Mouse (Mus musculus): Measurements from ENCODE around the gene Tlr12.
A peak's percentile ranks its signal among the peaks of the same experiment; 100 is the strongest.
"Not testable (repeated sequence)": the region's sequence is repeated elsewhere in the genome, so short reads cannot be mapped to it uniquely, and the experiment has no call there.

Tlr12 gene

DNA sequence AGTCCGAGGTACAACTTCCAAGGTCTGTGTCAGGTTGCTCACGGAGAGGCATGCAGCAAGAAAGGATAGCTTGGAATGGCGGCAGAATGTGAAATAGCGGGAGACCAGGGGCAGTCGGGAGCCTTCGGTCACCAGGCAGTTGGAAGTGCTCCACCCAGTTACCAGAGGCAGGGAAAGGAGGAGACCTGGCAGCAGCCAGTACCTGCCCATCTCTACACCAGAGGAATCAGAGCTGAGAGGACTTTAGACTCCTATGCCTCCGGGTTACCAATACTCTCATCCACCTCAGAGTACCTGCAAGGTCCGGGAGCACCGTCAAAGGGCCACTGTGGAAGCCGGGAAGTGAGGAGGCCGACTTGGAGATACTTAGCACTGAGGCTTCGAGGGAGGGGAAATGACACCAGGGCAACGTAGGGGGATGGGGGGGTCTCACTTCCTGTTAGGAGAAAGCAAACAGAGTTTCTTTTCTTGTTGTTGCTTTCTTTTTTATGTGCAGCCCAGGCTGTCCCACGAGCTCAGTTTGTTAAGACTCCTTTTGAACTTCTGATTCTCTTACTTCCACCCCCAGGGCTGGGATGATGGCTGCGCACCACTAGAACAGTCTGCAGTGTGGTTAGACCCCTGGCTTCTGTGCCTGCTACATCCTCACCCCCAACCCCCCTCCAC, at the start of gene Tlr12:
Gene Tlr12 (minus strand): TSS at position 374 of the 666 bp plus-strand sequence.
- DNase-seq, result no peak

DNA sequence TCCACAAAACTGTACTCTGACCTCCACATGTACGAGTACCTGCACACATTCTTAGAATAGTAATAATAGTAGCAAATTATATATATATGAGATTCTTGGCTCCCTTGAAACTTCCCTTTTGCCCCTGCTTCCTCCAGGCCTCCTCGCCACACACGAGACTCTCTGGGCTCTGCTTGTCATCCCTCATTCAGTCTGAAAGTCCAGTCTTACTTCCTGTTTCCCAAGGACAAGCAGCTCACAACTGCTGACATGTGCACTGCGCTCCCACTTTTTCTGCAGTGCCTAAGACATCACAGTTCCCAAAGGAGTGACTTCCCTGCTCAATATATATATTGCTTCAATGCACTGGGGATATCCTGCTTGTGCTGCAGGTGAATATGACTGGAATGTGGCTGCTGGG, 48.8 kb upstream of the Tlr12 start:
- DNase-seq, result not testable (repeated sequence)

DNA sequence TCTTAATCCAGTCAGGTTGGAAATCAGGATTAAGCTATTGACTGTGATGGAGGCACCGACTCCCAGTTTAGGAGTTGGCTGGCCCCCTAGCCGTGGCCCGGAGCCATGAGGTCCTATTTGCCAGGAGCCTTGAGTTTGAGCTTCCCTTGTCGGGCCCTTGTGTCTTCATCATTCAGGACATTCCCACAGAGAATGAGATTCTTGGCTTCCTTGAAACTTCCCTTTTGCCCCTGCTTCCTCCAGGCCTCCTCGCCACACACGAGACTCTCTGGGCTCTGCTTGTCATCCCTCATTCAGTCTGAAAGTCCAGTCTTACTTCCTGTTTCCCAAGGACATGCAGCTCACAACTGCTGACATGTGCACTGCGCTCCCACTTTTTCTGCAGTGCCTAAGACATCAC, 47.9 kb upstream of the Tlr12 start:
- not testable (repeated sequence) for DNase-seq

DNA sequence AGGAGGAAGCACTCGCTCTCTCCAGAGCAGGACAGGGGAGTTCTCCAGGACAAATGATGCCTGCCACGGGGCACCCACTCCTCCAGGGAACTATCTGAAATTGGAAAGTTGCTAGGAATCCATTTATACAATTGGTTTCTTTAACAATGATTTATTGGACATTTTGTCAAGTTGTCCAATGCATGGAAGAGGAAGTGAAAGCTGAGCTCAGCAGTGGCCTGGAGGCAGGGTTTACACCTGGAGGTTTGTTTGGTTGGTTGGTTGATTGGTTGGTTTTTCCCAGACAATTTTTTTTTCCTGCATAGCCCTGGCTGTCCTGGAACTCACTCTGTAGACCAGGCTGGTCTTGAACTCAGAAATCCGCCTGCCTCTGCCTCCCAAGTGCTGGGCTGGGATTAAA, 45.6 kb upstream of the Tlr12 start:
- DNase-seq, result no peak

DNA sequence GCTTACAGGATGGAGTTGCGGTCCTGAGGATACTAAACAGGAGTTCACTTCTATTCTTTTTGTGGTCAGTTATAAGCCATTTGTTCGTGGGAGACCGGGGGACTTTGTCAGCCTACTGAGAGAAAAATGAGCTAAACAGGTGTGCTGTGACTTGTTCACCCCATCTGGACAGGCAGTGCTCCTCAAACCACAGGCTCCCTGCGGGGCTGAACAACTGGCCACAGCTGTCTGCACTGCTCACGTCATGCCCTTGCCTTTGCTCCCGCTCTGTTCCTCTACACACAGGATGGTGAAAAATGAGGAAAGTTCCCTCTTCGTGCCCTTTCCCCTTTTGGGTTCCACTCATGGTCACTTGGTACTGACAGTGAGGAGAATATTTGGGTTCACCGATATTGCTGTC, 42.6 kb upstream of the Tlr12 start:
- no peak for DNase-seq

DNA sequence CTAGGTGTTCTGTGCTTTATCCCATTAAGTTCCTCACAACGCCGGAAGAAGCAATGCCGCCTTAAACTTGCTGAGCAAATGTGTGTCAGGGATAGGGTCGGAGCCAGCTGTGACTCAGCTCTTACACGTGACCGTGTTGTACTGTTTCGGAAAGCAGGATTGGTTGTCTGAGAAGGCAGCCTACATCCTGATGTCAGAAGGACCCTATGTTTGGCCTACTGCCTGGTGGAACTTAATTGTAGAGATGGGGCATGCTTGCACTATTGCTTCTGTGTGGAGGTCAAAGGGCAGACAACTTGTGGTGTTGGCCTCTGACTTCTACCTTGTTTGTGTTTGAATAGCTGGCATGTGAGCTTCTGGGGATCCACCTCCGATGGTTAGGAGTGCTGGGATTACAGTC, 41.8 kb upstream of the Tlr12 start:
- no peak for DNase-seq

DNA sequence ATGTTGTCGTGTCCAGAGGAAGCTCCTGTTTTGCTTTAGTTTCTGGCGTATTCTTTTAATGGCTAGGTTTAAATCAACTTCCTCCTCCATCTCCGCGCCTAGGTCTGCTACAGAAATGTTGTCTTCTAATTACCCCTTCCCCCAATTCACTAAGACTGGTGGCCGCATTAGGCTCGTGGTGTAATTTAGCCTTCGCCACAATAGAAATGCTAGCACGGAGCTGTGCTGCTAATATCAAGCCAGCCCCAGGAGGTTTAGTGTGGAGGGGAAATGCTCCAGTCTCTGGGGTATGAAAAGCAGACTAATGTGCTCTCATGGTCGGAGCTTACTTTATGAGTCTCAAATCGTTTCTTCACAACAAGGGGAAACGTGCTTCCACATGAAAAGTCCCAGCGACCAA, 37.0 kb upstream of the Tlr12 start:
- DNase-seq, result no peak

DNA sequence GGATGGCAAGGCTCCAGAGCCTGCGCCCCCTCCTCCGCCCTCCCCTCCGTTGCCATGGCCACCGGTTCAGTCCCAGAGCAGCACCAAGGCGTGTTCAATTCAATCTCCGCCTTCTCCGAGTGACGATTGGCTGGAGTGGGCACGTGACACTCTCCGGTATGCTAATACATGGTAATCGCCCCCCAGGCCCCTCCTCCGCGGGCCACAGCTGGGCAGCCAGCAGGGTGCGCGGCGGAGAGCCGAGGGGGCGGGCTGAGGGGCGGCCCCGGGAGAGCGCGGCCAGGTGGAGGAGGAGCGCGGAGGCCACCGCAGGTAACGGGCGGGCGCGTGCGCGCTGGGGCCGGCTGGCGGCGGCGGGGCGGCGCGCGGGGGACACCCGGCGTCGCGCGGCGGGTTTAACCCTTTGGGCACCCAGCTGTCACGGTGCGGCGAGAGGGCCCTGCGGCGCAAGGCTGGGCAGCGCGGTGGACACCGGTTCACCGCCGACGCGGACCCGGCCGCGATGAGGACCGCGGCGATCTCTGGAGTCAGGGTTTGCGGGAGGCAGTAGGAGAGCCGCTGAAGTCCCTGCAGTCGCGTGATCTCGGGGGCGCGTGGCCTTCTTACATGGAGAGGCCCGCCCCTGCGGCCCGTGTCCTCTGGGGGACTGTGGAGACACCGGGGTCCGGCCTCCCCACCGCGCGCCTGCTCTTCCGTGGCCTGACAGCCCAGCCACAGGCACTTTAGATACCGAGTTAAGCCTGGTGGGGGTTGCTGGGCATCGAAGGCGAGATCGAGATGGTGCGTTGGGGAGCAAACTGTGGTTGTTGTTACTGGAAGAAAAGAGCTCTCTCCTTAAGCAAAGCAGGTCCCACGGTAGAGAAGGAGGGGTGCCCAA, 36.3 kb upstream of the Tlr12 start, which contains the start of gene Phc2:
Gene Phc2 (plus strand): TSS at position 198 of the 877 bp plus-strand sequence.
- peak; percentile 98 for DNase-seq

DNA sequence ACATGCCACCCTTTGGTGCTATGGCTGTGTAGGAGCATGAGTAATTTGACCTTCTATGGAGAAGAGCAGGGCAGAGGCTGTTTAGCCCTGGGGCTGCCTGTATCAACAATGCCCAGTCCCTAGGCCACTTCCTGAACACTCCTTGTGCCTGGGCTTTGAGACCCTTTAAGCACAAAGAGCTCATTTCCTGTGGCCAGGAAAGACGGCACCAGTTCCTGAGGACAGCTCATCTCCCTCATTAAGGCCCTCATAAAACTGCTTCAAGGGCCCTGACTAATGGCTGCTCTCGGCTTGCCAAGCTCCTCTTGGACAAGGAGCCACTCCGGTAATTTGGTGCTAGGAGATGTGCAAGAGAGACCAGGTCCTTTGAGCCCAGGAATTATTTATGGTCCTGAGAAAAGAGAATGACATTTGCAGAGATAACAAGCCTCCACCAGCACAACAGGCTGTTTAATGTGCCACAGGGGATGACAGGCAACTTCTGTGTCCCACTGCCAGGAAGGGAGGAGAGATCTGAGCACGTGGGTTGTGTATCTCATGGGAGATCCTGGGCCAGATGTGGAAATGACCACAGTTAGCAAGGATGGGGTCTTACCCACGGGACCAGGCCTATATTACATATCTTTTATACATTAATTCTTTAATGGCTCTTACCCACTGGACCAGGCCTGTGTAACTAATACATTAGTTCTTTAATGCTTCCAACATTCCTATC, 34.3 kb upstream of the Tlr12 start:
- DNase-seq, result no peak

DNA sequence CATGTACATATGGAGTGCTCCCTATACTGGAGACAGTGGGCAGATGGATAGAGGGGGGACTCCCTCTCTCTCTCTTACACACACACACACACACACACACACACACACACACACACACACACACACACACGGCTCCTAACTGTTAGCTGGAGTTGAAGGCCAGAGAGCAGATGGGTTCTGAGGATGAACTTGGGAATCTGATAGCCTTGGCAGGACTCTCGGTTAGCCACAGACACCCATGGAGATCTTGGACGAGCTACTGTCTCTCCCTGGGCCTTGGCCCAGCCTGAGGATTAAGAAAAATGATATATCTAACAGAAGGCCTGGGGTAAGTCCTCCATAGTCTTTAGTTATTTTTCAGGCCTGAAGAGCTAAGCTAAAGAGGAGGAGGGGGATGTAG, 33.1 kb upstream of the Tlr12 start:
- DNase-seq, result no peak

DNA sequence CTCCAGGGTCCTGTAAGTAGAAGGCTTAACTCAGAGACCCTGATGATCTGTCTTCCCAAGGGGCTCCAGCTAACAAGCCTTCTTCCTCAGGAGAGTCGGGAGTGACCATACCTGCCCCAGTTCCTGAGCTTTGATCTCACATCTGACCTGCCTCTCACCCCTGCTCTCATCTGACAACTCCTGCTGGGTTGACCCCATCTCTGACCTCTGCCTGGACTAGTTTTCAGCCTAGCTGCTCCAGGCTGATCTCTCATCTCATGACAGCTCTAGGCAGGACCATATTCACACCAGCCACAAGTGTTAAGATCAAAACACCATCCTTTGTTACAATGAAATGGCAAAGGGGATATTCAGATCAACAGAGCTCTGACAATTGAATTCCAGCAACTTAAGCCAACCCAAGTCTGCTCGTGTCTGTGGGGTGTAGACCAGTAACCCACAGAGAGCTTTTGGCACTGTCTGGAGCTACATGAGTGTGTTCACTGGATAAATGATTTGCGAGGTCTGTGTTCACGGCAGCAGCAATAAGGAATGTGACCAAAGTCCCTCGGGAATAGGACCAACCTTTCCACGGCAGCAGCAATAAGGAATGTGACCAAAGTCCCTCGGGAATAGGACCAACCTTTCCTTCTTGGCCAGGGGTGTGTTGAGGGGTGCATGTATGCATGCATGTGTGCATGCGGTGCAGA, 30.3 kb upstream of the Tlr12 start:
- DNase-seq, result no peak

DNA sequence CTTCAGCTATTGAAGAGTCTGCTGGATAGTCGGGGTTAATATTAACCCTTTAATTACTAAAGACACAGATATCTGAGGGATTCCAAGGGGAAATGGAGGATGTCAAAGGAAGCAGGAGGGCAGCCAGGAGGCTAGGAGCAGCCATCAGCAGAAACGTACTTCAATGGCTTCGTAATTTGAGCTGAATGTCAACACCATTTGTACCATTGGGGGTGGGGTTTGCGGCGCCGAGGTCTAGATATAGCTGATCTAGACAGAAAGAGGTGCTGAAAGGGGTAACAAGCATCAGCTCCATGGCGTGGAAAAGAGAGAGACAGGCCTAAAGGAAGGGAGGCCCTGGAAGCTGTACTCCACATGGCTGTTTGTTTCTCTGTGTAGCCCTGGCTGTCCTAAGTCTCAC, 28.3 kb upstream of the Tlr12 start:
- no peak for DNase-seq

DNA sequence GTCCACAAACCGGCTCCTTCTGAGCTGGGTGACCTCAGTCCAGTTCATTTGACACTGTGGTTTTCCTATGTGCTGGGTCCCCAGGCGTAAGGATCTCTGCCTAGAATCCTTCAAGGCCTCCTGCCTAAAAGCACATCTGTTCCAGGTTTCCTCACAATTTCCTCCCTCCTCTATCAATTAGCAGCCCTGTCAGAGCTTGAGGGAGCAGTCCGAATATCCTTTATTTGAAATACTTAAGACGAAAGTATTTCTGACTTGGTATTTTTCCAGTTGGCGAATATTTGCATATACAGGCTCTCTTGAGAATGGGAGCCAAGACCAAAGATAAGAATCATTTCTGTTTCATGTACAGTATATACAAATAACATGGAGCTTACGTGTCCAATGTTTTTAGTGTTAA, 27.5 kb upstream of the Tlr12 start:
- DNase-seq, result no peak

DNA sequence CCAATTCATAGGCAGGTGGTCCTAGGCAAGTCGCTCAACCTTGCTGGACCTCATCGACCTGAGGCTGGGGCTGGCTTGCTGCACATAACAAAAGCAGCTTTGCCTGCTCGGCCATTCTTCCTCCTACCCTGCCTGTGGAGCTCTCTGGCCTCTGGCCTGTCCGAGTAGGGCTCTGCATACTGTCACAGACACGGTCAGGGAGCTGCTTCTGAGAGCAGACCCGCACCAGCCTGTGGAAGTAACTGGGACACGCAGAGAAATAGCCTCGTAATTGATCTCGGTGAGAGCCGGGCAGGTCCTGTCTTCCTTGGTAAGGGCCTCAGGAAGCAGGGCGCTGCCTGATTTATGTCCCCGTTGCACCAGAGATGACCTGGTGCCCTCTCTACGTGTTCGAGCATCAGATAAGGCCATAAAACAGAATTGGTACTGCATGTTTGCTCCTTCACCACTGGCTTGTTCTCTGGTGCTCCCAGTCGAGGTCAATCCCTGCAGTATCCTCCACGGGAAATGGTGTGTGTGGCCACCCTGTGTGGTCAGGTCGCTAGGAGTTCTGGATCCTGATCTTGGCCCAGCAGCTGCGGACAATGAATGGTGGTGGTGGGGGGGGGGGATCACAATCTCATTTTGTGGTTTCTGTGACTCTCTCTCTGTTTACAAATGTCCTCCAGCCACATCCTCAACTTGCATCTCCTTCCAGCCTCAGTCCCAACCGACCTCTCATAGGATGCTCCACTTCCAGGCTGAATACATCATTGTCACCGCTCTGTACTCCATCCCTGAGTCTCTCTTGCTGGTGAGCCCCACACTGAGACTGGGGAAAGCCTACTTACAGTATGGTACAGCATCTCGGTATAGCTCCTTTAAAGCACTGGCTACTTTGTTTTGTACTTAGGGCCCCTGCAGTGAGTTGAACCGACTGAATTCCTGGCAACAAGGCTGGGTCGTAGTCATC, 23.6 kb upstream of the Tlr12 start:
- no peak for DNase-seq

DNA sequence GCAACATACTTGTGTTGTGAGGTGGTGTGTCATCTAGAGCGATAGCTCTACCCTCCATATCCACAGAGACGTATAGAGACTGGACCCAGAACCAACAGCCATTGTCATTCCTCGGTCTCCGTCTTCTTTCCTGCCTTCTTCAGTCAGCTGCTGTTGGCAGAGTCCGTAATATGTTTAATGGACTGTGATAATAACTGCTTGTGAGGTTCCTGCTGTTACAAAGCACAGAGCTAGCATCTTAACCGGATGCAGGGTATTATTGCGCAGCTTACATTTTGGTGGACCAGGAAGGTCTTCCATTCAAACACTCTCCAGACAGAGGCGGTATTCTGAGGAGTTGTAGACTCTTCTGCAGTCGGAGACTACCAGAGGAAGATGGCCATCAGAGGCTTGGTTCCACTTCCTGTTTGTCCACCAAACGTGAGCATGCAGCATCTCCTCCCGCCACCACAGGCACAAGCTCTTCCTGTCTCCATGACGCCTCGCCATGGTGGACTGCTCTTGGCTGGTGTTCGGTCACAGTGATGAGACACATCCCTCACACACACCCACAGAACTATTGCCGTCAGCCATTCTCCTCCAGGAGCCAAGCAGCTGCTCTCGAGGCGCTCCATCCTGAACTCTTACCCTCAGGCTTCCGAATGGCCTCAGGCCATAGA, 20.0 kb upstream of the Tlr12 start:
- peak; percentile 27 for DNase-seq

DNA sequence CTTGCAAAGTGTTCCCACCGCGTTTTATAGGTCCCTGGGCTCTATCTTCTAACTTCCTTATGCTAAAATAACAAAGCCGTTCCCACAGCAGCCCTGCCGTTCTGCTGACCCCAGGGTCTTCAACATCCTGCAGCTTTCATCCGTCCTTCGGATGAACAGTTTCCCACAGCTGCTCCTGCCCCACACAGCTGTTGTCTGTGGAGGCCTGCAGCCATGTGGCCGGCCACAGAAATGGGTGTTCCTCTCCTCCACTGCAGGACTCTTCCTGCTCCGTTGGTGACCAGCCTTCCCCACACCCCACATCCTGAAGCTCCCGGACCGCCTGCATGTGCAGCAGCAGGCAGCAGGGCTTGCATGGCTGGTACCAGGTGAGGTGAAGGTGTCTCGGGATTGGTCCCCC, 18.8 kb upstream of the Tlr12 start:
- DNase-seq, result no peak

DNA sequence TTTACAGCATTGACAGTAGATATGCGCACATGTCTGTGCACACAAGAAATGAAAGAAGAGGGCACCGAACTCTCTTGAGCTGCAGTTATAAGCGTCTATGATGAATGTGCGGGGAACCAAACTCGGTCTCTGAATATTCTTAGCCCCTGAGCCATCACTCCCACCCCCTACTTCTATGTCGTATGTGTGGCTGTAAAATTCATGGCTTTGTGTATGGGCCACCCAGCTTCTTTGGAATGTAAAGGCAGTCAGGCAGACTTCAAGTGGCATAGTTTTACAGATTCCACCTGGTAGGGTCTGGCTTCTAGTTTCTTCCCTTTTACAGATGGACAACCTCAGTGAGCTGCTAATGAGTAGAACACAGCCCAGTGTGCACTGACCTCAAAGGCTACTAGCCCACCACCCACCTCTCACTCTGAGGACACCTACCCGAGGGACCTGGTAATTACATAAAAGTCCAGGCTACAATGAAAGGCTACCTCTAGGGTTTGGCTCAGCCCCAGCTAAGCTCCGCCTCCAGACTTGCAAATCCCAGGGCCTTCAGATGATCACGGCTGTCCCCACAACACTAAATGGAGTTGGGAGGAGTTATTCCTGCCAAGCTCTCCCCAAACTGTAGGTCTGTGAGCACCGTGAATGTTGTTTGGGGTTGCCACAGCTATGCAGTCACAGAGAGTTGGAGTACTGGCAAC, 17.6 kb upstream of the Tlr12 start:
- peak; percentile 48 for DNase-seq

DNA sequence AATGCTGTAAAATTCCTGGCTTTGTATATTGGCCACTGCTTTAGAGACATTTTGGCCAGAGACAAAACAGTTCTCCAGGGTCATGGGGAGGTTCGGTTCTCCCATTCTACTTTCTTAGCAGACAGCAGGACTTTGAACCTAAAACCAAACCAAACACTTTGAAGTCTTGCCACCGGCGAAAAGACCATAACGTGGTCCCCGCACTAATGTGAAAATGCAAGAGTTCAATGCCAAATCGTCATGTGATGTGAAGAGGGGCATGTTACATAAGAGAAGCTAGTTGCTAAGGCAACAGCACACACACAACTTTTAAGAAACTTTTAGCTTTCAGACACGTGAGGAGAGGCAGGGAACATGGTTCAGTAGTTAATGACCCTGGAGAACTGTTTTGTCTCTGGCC, 17.0 kb upstream of the Tlr12 start:
- no peak for DNase-seq

DNA sequence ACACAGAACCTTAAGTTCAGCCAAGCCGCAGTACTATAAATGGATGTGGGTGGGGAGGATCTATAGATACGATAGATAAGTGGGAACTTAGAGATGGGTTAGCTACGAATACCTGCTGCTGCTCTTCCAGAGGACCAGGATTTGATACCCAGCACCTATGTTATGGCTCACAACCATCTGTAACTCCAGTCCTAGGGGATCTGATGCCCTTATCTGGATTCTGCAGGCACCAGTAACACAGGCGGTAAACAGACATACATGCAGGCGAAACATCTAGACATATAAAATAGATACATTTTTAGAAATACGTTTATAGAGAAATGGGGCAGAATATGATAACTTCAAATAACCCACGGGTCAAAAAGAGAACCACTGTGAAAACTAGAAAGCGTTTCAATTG, 2.7 kb upstream of the Tlr12 start:
- no peak for DNase-seq

DNA sequence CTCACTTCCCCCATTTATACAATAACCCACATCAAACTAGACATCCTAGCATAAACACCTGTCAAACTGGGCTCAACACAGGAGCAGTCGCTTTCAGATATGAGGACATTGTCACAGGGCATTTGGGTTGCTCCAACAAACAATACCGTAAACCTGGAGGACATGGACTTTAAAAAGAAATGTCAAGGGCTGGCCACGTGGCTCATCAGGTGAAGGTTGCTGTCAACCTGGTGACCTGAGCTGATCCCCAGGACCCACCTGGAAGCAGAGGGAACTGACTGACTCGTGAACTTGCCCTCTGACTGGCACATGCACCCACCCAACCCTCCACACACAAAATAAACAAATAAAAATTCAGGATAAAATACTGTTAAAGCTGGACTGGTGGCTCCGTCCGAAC, 2.2 kb upstream of the Tlr12 start:
- no peak for DNase-seq

DNA sequence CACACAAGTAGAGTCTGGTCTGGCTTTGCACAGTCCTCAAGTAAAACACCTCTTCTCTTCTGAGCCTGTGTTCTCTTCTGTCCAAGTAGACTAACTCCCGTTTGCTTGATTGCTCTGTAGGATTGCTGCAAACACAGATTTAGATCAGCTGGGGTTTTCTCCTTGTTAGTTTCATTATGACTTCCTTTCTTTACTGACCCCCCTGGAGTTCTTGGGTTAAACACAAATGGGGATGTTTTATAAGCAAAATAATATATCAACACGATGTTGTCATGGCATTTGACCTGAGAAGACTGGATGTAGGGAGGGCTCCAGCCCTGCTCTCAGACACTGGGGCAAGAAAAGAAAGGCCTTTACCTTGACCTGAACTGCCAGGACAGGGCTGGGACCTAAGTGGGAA, 544 bp upstream of the Tlr12 start:
- DNase-seq, result no peak

Data from retina, postnatal 1 day (tissue).